In genomic region chr8:127066501-127066900, GRCm38 (mm10) we compare ENCODE assay signal across 21 mouse cellular contexts. TPM values are rescaled to one million over a fixed set of nuclear protein-coding genes. Genes with fewer than 3 reads are reported as not detected.
A peak's percentile ranks its signal among the peaks of the same experiment; 100 is the strongest.
DNase-seq lines count a peak whose midpoint lies in the region; ATAC-seq and TF ChIP-seq lines count a peak whose summit lies in the region.
"Had no signal": no experiment of that assay in that cellular context is flagged by ENCODE, and none has a peak within 500 bp of the region (broad histone marks: within the 10 kb centered on the region; RNA-seq: fewer than 3 reads in every experiment).

No protein-coding gene starts in this region.

- H3ac ChIP-seq in myocyte (ENCODE audit: control insufficient read depth, insufficient read length), result no peak overlapping the region

- no peak for DNase-seq in heart, postnatal 36 days
- peak; percentile 75 for DNase-seq in midbrain, embryonic 11.5 days (ENCODE audit: low spot score, missing footprints)
- DNase-seq in midbrain, embryonic 14.5 days, result no peak
- DNase-seq in embryonic facial prominence, embryonic 14.5 days (ENCODE audit: low spot score), result no peak
- no peak for DNase-seq in B cell, adult 2 months
- DNase-seq: cerebellum, adult 2 months; heart, postnatal 4 days; lung, adult 2 months; lung, postnatal 36 days; right cerebral cortex, postnatal 14 days; thymus, postnatal 14 days had no signal

- H3K9ac ChIP-seq in heart, embryonic 13.5 days, result no peak overlapping the region
- no peak overlapping the region for H3K9ac ChIP-seq in midbrain, embryonic 11.5 days (ENCODE audit: low read length)
- no peak overlapping the region for H3K9ac ChIP-seq in midbrain, embryonic 14.5 days (replicated peaks; ENCODE audit: low read length)
- H3K9ac ChIP-seq in embryonic facial prominence, embryonic 14.5 days (ENCODE audit: low read depth, low read length), result no peak overlapping the region
- H3K9ac ChIP-seq: embryonic facial prominence, embryonic 12.5 days; stomach, embryonic 15.5 days had no signal

- H3K4me2 ChIP-seq in heart, embryonic 13.5 days, result 0 out of 2 replicates have a peak overlapping the region, but pooled peaks have one; percentile 81
- H3K4me2 ChIP-seq in midbrain, embryonic 11.5 days, result no peak overlapping the region
- H3K4me2 ChIP-seq in midbrain, embryonic 14.5 days (ENCODE audit: low read length), result no peak overlapping the region
- H3K4me2 ChIP-seq in embryonic facial prominence, embryonic 14.5 days (ENCODE audit: low read depth, low read length), result peak overlapping the region; percentile 66; the same call in 1 of the 2 replicates
- peak overlapping the region; percentile 94 for H3K4me2 ChIP-seq in myocyte (ENCODE audit: low read depth)

- no peaks in the 10 kb centered on the region for H3K9me3 ChIP-seq in heart, embryonic 13.5 days
- no peaks in the 10 kb centered on the region for H3K9me3 ChIP-seq in midbrain, embryonic 11.5 days (ENCODE audit: control insufficient read depth, low read length)
- no peaks in the 10 kb centered on the region for H3K9me3 ChIP-seq in midbrain, embryonic 14.5 days (ENCODE audit: control insufficient read depth, low read length)
- no peaks in the 10 kb centered on the region for H3K9me3 ChIP-seq in embryonic facial prominence, embryonic 14.5 days (ENCODE audit: control insufficient read depth, low read length)
- H3K9me3 ChIP-seq: embryonic facial prominence, embryonic 12.5 days; heart, embryonic 12.5 days; stomach, embryonic 15.5 days had no signal

- no peaks in the 10 kb centered on the region for H3K27me3 ChIP-seq in heart, embryonic 13.5 days (replicated peaks)
- H3K27me3 ChIP-seq in midbrain, embryonic 11.5 days (ENCODE audit: control insufficient read depth, insufficient read depth, low read length), result no peaks in the 10 kb centered on the region
- H3K27me3 ChIP-seq in midbrain, embryonic 14.5 days (ENCODE audit: control insufficient read depth, insufficient read depth, low read length), result no peaks in the 10 kb centered on the region
- H3K27me3 ChIP-seq in embryonic facial prominence, embryonic 14.5 days (replicated peaks; ENCODE audit: control insufficient read depth, insufficient read depth, low read length), result no peaks in the 10 kb centered on the region
- H3K27me3 ChIP-seq in myocyte (ENCODE audit: control insufficient read depth, insufficient read depth, insufficient read length), result no peaks in the 10 kb centered on the region
- H3K27me3 ChIP-seq: embryonic facial prominence, embryonic 12.5 days; heart, embryonic 12.5 days; stomach, embryonic 15.5 days had no signal

- H3K27ac ChIP-seq in heart, embryonic 13.5 days (replicated peaks), result no peak overlapping the region
- no peak overlapping the region for H3K27ac ChIP-seq in midbrain, embryonic 11.5 days (ENCODE audit: low read depth, low read length)
- no peak overlapping the region for H3K27ac ChIP-seq in midbrain, embryonic 14.5 days (replicated peaks; ENCODE audit: low read depth, low read length)
- H3K27ac ChIP-seq in embryonic facial prominence, embryonic 14.5 days (replicated peaks; ENCODE audit: low read depth, low read length), result no peak overlapping the region
- H3K27ac ChIP-seq: embryonic facial prominence, embryonic 12.5 days; kidney, postnatal 0 days; stomach, embryonic 15.5 days had no signal

- H3K4me3 ChIP-seq in heart, embryonic 13.5 days, result no peak overlapping the region
- H3K4me3 ChIP-seq in midbrain, embryonic 11.5 days (ENCODE audit: low read depth, low read length), result no peak overlapping the region
- H3K4me3 ChIP-seq in midbrain, embryonic 14.5 days (replicated peaks; ENCODE audit: low read depth, low read length), result no peak overlapping the region
- H3K4me3 ChIP-seq in embryonic facial prominence, embryonic 14.5 days (ENCODE audit: low read depth, low read length), result no peak overlapping the region
- H3K4me3 ChIP-seq in myocyte, result no peak overlapping the region
- H3K4me3 ChIP-seq: stomach, embryonic 15.5 days had no signal

- intact Hi-C loops in heart, postnatal 36 days (cut with DNase I), result no loop called here

- peaks cover 65% of the 10 kb centered on the region for H3K4me1 ChIP-seq in heart, embryonic 13.5 days
- H3K4me1 ChIP-seq in midbrain, embryonic 11.5 days (ENCODE audit: control insufficient read depth, insufficient read depth, low read length), result peaks cover 16% of the 10 kb centered on the region
- peaks cover 19% of the 10 kb centered on the region for H3K4me1 ChIP-seq in midbrain, embryonic 14.5 days (ENCODE audit: control insufficient read depth, insufficient read depth, low read length)
- peaks cover 55% of the 10 kb centered on the region for H3K4me1 ChIP-seq in embryonic facial prominence, embryonic 14.5 days (ENCODE audit: control insufficient read depth, insufficient read depth, low read length)

- TF ChIP-seq POLR2A in myocyte (IDR thresholded peaks at IDR 0.05; ENCODE audit: insufficient read length, low read depth), result no peak

- no peaks in the 10 kb centered on the region for H3K36me3 ChIP-seq in heart, embryonic 13.5 days
- H3K36me3 ChIP-seq in midbrain, embryonic 11.5 days (ENCODE audit: control insufficient read depth, insufficient read depth, low read length), result no peaks in the 10 kb centered on the region
- no peaks in the 10 kb centered on the region for H3K36me3 ChIP-seq in midbrain, embryonic 14.5 days (ENCODE audit: control insufficient read depth, insufficient read depth, low read length)
- no peaks in the 10 kb centered on the region for H3K36me3 ChIP-seq in embryonic facial prominence, embryonic 14.5 days (ENCODE audit: control insufficient read depth, insufficient read depth, low read length)
- no peaks in the 10 kb centered on the region for H3K36me3 ChIP-seq in myocyte (ENCODE audit: control insufficient read depth, insufficient read depth)
- H3K36me3 ChIP-seq: embryonic facial prominence, embryonic 12.5 days; G1E; heart, embryonic 12.5 days; stomach, embryonic 15.5 days had no signal

- H3K79me2 ChIP-seq in myocyte (ENCODE audit: control insufficient read depth, insufficient read depth), result peaks cover 69% of the 10 kb centered on the region

- ATAC-seq in heart, embryonic 13.5 days (ENCODE audit: extremely low read depth, insufficient number of reproducible peaks, low FRiP score, low TSS enrichment), result no peak
- ATAC-seq in midbrain, embryonic 11.5 days (ENCODE audit: low FRiP score), result no peak
- ATAC-seq in midbrain, embryonic 14.5 days (ENCODE audit: low FRiP score, low TSS enrichment), result no peak
- no peak for ATAC-seq in embryonic facial prominence, embryonic 14.5 days (ENCODE audit: low read depth)
- ATAC-seq: CD4-positive, CD25-positive, alpha-beta regulatory T cell, adult 4 months had no signal

TF ChIP-seq in myocyte, 11 proteins besides CTCF, POLR2A, EP300 and RAD21:
- TF ChIP-seq CEBPB (IDR thresholded peaks at IDR 0.05; ENCODE audit: insufficient read depth, poor library complexity, severe bottlenecking) (no peak), E2F4 (IDR thresholded peaks at IDR 0.05; ENCODE audit: insufficient read depth) (no peak), TCF3 (IDR thresholded peaks at IDR 0.05; ENCODE audit: insufficient read length, low read depth) (no peak), TCF12 (IDR thresholded peaks at IDR 0.05; ENCODE audit: insufficient read depth, poor library complexity, severe bottlenecking) (no peak), POLR2AphosphoS2 (IDR thresholded peaks at IDR 0.05; ENCODE audit: insufficient read length, low read depth) (no peak), USF1 (IDR thresholded peaks at IDR 0.05; ENCODE audit: low read depth) (no peak), MYOG (IDR thresholded peaks at IDR 0.05; ENCODE audit: control insufficient read depth in 1 of 3, insufficient read depth in 1 of 3, insufficient read length in 2 of 3, low read depth in 2 of 3) (no peak), REST (IDR thresholded peaks at IDR 0.05; ENCODE audit: insufficient read depth, insufficient read length) (no peak), MYOD1 (IDR thresholded peaks at IDR 0.05; ENCODE audit: control insufficient read depth in 1 of 3, insufficient read length in 2 of 3, low read depth in 2 of 3) (no peak)
TF ChIP-seq in myocyte: peak in this region for 0.

RNA-seq across cellular contexts. Expression of gene Pard3, which starts 2.8 kb away (rescaled TPM):
- polyA plus RNA-seq in heart, embryonic 13.5 days (2015; fragmentation: Nextera tagmentation; extraction: Ambion mirVana), result 15.0 and 16.1 TPM in 2 replicates
- total RNA-seq in heart, postnatal 36 days (2021), result 10 to 100 TPM; 30.9 to 33.5 TPM
- 28.3 and 30.4 TPM in 2 replicates for polyA plus RNA-seq in midbrain, embryonic 11.5 days (2014; fragmentation: Nextera tagmentation; extraction: Ambion mirVana)
- polyA plus RNA-seq in midbrain, embryonic 14.5 days (2014; fragmentation: Nextera tagmentation; extraction: Ambion mirVana), result 16.7 and 27.3 TPM in 2 replicates
- 35.4 and 38.7 TPM in 2 replicates for polyA plus RNA-seq in embryonic facial prominence, embryonic 14.5 days (2014; fragmentation: Nextera tagmentation; extraction: Ambion mirVana)
- polyA plus RNA-seq in myocyte (2012; fragmentation: generic; extraction: Trizol), result 24.3 TPM
- total RNA-seq: common myeloid progenitor, adult 5-6 weeks; granulocyte monocyte progenitor cell, adult 5-6 weeks had no signal
- polyA plus RNA-seq: G1E had no signal

Comparison
In these comparisons a context has a peak if more than half of its experiments do, and no peak if none do; other contexts are left out.
1. H3K4me2 ChIP-seq: peak in heart, embryonic 13.5 days (single experiment), embryonic facial prominence, embryonic 14.5 days (single experiment) and myocyte (single experiment); none in midbrain, embryonic 11.5 days (single experiment) and midbrain, embryonic 14.5 days (single experiment).